Mouse (Mus musculus): Measurements from ENCODE around the gene Ccdc186. TPM values are rescaled to one million over a fixed set of nuclear protein-coding genes. Genes with fewer than 3 reads are reported as not detected.
"Not testable (repeated sequence)": the region's sequence is repeated elsewhere in the genome, so short reads cannot be mapped to it uniquely, and the experiment has no call there.

Gene Ccdc186
- polyA plus RNA-seq, 1 experiment from 2014 or later = 5.7 TPM

DNA sequence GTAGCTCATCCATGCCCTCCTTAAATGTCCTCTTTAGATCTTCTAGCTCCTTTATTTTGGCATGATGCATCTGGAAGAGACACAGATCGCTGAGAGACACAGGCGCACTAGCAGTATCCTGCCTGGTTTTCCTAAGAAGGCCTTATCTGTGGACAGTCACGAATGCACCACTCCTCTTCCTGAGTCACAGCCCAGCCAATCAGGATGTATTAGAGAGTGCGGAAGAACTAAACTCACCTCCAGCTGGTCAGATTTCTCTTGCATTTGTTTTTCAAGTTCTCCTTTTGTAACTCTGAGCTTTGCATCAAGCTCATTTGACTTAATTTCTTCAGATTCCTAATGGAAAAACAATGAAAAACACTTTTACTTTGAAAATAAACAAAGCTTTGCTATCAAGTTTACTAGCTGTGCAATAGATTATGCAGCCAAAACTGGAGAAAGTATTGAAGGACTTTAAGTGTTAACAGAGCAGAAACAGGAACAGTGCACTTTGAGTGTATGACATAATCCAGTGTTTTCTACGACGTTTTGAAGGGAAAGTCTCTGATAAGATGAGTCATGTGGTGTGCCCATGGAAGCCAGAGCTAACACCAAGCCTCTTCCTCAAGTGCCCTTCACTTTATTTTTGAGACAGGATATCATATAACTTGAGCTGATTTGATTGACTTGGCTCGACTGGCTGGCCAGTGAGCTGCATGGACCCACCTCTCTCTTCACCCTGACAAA lies 20.9 kb downstream of the Ccdc186 start:
- 9% methylated on average over 7 of the region's 7 CpGs for WGBS (ENCODE audit: insufficient replicate concordance)
- peaks cover 59% of the 10 kb centered on the region for H3K36me3 ChIP-seq
- H3K27me3 ChIP-seq = no peaks in the 10 kb centered on the region
- peak overlapping the region; percentile 84 for H3K27ac ChIP-seq
- H3K4me2 ChIP-seq = peak overlapping the region; percentile 52
- peak; percentile 25 for DNase-seq
- H3K9ac ChIP-seq = no peak overlapping the region
- H3K4me1 ChIP-seq (replicated peaks) = peaks cover 46% of the 10 kb centered on the region
- ATAC-seq (ENCODE audit: low read depth) = peak; percentile 75
- H3K4me3 ChIP-seq (replicated peaks) = no peak overlapping the region
- H3K9me3 ChIP-seq (replicated peaks) = no peaks in the 10 kb centered on the region

DNA sequence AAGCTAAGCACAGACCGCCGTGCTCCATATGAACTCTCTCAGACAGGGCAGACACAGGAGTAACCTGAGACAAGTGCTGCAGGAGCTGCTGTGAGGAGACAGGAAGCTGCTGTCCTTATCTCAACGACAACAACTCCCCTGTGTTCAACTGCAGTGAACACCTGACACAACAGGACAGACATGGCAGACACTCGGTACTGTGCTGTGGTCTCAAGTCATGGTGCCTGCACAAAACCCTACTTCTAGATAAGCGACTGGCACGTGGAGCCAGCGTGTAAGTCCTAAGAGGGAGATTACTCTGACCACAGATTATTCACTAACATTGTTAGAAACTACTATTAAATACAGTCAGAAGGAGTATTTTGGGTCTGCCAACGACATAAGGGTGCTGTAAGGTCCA lies 21.8 kb downstream of the Ccdc186 start:
- peaks cover 46% of the 10 kb centered on the region for H3K4me1 ChIP-seq (replicated peaks)
- no peak overlapping the region for H3K9ac ChIP-seq
- H3K27ac ChIP-seq = peak overlapping the region; percentile 84
- no peak overlapping the region for H3K4me3 ChIP-seq (replicated peaks)
- H3K27me3 ChIP-seq = no peaks in the 10 kb centered on the region
- ATAC-seq (ENCODE audit: low read depth) (peak; percentile 52), DNase-seq (peak; percentile 35)
- no peaks in the 10 kb centered on the region for H3K9me3 ChIP-seq (replicated peaks)
- peaks cover 57% of the 10 kb centered on the region for H3K36me3 ChIP-seq
- peak overlapping the region; percentile 28 for H3K4me2 ChIP-seq
- WGBS (ENCODE audit: insufficient replicate concordance) = 25% methylated on average over 8 of the region's 8 CpGs

DNA sequence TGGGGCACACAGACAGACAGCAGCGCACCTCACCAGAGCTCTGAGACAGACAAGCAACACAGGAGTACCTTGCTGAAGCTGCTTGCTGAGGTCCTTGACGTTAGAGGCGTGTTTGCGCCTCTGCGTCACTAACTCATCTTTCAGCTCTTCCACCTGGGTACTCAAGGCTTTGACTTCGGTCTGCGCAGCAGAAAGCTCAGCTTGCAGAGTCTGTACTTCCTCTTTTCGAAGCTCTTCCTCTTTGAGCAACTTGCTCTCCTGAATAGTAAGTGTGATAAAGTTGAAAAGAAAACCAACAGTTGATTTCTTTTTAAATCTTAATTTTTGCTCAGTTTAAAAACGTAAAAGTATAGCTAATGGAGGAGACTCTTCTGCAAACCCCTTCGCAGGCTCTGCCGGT lies 24.6 kb downstream of the Ccdc186 start:
- no peak overlapping the region for H3K27ac ChIP-seq
- peaks cover 78% of the 10 kb centered on the region for H3K36me3 ChIP-seq
- H3K9ac ChIP-seq = no peak overlapping the region
- 71% methylated on average over 11 of the region's 11 CpGs for WGBS (ENCODE audit: insufficient replicate concordance)
- ATAC-seq (ENCODE audit: low read depth) = no peak
- no peaks in the 10 kb centered on the region for H3K9me3 ChIP-seq (replicated peaks)
- H3K4me3 ChIP-seq (replicated peaks) = no peak overlapping the region
- no peak overlapping the region for H3K4me2 ChIP-seq
- peaks cover 34% of the 10 kb centered on the region for H3K4me1 ChIP-seq (replicated peaks)
- H3K27me3 ChIP-seq = no peaks in the 10 kb centered on the region
- no peak for DNase-seq

DNA sequence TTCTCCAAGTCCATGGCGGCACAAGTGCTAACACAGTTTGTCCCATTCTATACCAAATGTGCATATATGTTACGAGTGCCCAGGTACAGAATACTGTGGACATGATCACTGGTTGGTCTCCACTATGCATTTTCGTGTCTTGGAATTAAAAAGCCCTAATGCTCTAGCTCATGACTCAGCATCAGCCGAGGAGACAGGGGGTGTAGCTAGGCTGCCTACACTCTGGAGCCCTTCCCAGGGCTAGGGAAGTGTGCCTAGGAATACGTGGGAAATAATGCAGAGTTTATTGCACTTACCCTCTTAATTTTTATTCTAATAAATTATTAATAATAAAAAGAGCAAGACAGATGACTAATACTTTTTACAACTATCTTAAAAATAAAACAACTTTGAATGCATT lies 33.0 kb downstream of the Ccdc186 start:
- Histone ChIP-seq H3K4me3 (replicated peaks) (no peak overlapping the region), H3K27ac (no peak overlapping the region), H3K9me3 (replicated peaks) (no peaks in the 10 kb centered on the region), H3K9ac (no peak overlapping the region), H3K36me3 (peaks cover 42% of the 10 kb centered on the region), H3K27me3 (no peaks in the 10 kb centered on the region), H3K4me2 (no peak overlapping the region), H3K4me1 (replicated peaks) (no peaks in the 10 kb centered on the region; the same call in 1 of the 2 replicates)
- no peak for ATAC-seq (ENCODE audit: low read depth)
- WGBS (ENCODE audit: insufficient replicate concordance) = 80% methylated on average over 5 of the region's 5 CpGs
- no peak for DNase-seq

DNA sequence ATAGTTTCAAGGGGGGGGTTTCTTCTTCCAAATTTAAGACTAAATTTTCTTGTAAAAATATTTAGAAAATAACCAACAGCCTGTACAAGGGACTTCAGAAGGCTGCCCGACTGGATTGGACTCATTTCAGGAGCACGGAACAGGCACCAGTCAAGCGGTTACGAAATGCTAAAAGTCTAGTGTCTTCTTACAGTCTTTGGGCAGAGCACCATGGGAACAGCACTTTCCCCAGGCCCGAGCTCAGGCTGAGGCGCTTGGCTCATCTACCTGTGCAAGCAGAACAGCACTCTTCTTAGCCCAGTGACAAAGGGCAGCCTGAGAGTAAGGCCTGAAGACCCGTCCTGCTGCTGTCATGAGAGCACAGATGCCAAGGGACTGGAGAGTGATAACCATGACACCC lies 34.1 kb downstream of the Ccdc186 start:
- 87% methylated on average over 7 of the region's 7 CpGs for WGBS (ENCODE audit: insufficient replicate concordance)
- Histone ChIP-seq H3K9ac (no peak overlapping the region), H3K27ac (no peak overlapping the region), H3K4me1 (replicated peaks) (no peaks in the 10 kb centered on the region; the same call in 1 of the 2 replicates), H3K9me3 (replicated peaks) (no peaks in the 10 kb centered on the region), H3K27me3 (no peaks in the 10 kb centered on the region), H3K4me3 (replicated peaks) (no peak overlapping the region), H3K4me2 (no peak overlapping the region), H3K36me3 (peaks cover 34% of the 10 kb centered on the region)
- ATAC-seq (ENCODE audit: low read depth) (no peak), DNase-seq (no peak)

DNA sequence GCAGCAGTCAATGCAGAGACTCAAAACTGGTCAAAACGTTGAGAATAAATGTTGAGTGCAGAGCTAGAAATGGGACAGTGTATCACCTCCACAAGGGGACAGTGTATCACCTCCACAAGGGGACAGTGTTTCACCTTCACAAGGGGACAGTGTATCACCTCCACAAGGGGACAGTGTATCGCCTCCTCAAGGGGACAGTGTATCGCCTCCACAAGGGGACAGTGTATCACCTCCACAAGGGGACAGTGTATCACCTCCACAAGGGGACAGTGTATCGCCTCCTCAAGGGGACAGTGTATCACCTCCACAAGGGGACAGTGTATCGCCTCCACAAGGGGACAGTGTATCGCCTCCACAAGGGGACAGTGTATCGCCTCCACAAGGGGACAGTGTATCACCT lies 43.5 kb downstream of the Ccdc186 start:
- H3K36me3 ChIP-seq; H3K9ac ChIP-seq; H3K4me1 ChIP-seq (replicated peaks); H3K4me2 ChIP-seq; DNase-seq; H3K9me3 ChIP-seq (replicated peaks); ATAC-seq (ENCODE audit: low read depth); H3K4me3 ChIP-seq (replicated peaks); H3K27ac ChIP-seq: not testable (repeated sequence)
- peaks cover 42% of the 10 kb centered on the region for H3K27me3 ChIP-seq
- WGBS (ENCODE audit: insufficient replicate concordance) = 83% methylated on average over 7 of the region's 7 CpGs

DNA sequence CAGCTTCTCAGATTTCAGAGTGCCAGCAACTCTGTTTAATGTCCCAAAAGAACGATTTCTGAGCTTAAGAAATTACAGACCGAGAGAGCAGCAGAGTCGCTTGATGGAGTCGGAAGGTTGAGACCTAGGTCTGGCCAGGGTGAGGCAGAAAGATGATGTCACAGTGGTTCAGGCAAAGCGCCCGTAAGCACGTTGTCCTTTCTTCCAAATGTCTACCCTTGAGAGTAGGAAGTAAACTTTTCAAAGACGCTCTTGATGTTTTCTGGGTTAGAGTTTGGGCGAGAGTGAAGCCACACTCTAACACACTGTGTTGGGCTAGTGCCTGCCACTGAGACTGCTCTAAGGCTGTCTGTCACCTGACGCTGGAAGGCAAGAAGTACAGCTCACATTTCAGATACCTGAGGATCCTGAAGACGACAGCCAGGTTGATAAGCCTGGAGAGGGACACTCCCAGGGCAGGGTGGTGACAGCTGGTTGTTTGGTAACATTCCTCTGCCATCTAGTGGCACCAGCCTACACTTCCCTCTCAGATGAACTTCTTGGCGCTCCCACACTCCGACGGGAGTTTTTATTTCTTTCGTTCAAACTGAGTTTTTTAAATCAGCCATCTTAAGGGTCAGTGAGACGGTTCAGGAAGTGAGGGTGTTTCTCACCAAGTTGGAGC lies 45.1 kb downstream of the Ccdc186 start:
- DNase-seq = no peak

DNA sequence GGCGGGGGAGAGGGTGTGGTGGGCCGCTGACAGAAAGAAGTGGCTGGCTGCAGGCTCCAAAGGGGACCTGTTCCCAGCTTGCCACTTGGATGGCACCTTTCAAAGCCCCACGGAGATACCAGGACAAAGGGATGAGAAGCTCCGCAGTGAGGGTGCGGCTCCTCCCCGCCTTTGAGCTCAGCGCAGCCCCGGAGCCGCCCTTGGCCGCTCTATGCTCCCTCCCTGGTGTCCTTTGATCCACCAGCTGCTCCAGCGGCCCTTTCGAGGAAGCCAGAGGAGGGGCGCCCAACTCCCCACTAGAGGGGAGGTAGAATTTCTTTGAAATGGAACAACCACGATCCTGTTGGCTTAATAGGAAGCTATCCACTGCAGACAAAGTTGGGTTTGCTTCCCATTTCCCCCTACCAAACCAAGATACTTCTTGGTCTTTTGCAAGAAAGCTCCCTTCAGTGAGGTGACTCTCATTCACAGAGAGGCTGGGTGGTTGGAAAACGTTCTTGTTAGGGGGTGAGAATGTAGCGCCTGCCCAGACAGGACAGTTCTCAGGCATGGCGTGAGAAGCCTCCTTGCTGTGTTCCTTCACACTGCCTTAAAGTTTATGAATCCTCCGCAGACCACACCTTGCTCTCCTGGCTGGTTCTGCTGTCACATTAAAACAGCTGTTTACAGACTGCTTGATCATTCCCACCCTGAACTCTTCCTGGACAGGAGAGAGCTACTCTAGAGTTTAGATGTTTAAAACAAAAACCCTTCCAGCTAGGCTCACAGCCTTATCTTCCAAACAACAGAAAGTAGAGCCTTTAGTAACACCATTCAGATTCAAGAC lies 45.9 kb downstream of the Ccdc186 start:
- no peak overlapping the region for H3K4me3 ChIP-seq (replicated peaks)
- H3K27me3 ChIP-seq = peaks cover 47% of the 10 kb centered on the region
- peaks cover 9% of the 10 kb centered on the region; the same call in 1 of the 2 replicates for H3K4me1 ChIP-seq (replicated peaks)
- H3K9ac ChIP-seq = no peak overlapping the region
- ATAC-seq (ENCODE audit: low read depth) (no peak), DNase-seq (no peak)
- H3K4me2 ChIP-seq = peak overlapping the region; percentile 37
- WGBS (ENCODE audit: insufficient replicate concordance) = 10% methylated on average over 18 of the region's 18 CpGs
- H3K27ac ChIP-seq = no peak overlapping the region
- H3K9me3 ChIP-seq (replicated peaks) = no peaks in the 10 kb centered on the region
- H3K36me3 ChIP-seq = no peaks in the 10 kb centered on the region

More for the DNA sequence above, 45.1 kb downstream of the Ccdc186 start:
- Histone ChIP-seq H3K9me3 (replicated peaks) (no peaks in the 10 kb centered on the region), H3K4me1 (replicated peaks) (peaks cover 9% of the 10 kb centered on the region; the same call in 1 of the 2 replicates), H3K36me3 (no peaks in the 10 kb centered on the region), H3K9ac (no peak overlapping the region), H3K27me3 (peaks cover 47% of the 10 kb centered on the region), H3K27ac (no peak overlapping the region), H3K4me3 (replicated peaks) (no peak overlapping the region), H3K4me2 (no peak overlapping the region)
- ATAC-seq (ENCODE audit: low read depth) = no peak
- 28% methylated on average over 16 of the region's 16 CpGs for WGBS (ENCODE audit: insufficient replicate concordance)

DNA sequence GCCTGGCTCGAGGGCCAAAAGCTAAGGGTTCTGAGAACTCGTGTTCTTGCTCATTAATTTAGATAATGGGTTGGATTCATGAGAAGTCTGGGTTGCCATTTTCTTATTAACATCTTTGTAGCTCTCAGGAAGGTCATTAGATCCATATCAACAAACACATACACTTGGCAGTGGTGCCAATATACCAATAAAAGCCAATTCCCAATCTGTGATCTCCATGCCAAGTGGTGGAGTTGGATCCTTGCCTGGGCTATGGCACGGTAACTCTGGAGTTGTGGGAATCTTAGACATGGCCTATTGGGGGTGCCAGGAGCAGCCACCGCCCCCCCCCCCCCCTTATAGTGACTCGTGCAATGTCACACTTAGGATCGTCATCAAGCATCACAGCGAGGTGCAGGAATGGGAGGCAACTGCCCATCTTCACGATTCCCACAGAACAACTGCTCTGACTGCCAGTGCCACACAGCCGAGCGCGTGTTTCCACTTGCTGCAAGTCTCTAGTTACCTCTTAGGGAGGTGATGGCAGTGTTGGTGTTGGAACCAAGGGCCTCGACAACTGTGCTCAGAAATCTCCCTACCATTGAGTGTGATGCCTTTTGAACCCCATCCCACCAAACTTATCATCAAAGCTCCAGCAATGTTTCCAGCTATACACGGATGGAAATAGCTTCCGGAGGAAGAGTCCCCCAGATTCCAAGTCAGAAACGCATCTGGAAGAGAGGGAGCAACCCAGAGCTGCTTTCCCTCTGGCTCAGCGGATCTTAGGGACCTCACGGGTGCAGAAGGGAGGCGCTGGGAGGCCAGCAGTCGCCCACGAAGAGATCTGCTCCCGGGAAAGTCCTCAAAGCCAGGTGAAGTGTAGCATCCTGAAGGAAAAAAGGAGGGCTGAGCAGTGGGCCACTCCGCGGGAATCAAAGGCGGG lies 46.8 kb downstream of the Ccdc186 start:
- H3K4me1 ChIP-seq (replicated peaks) = peaks cover 9% of the 10 kb centered on the region; the same call in 1 of the 2 replicates
- no peak overlapping the region for H3K27ac ChIP-seq
- H3K27me3 ChIP-seq = peaks cover 47% of the 10 kb centered on the region
- peak overlapping the region; percentile 37 for H3K4me2 ChIP-seq
- ATAC-seq (ENCODE audit: low read depth) (no peak), DNase-seq (no peak)
- WGBS (ENCODE audit: insufficient replicate concordance) = 40% methylated on average over 24 of the region's 24 CpGs
- no peak overlapping the region for H3K9ac ChIP-seq
- no peaks in the 10 kb centered on the region for H3K36me3 ChIP-seq
- H3K9me3 ChIP-seq (replicated peaks) = no peaks in the 10 kb centered on the region
- H3K4me3 ChIP-seq (replicated peaks) = no peak overlapping the region

DNA sequence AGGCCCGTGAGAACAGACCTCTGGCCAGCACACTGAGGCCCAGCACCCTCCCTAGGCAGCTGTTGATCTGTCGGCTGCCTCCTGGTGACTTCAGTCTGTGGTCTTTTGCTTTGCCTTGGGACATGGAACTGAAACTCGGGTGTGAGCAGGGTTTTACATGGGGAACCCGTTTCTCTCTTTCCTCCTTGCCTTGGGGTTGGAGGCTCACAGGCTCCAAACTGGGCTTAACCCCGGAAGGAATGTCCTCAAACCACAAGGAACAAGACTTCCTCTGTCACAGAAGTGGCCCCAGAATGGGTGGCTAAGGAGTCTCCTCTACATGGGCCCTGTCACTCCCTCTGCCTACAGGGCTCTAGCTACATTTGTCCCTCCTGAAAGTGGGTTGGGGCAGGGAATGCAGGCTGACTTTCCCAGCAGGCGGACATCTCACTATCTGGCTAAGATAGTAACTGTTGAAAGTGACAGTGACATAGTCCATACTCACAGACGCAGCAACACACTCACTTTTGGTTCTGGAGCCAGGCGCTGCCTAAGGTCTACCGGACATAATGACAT lies 47.5 kb downstream of the Ccdc186 start:
- no peak overlapping the region for H3K27ac ChIP-seq
- 50% methylated on average over 9 of the region's 9 CpGs for WGBS (ENCODE audit: insufficient replicate concordance)

More for the DNA sequence above, 47.5 kb downstream of the Ccdc186 start:
- peaks cover 47% of the 10 kb centered on the region for H3K27me3 ChIP-seq
- ATAC-seq (ENCODE audit: low read depth) (no peak), DNase-seq (no peak)
- H3K9ac ChIP-seq = no peak overlapping the region
- H3K36me3 ChIP-seq = no peaks in the 10 kb centered on the region
- no peaks in the 10 kb centered on the region for H3K9me3 ChIP-seq (replicated peaks)
- peaks cover 9% of the 10 kb centered on the region; the same call in 1 of the 2 replicates for H3K4me1 ChIP-seq (replicated peaks)
- no peak overlapping the region for H3K4me2 ChIP-seq
- H3K4me3 ChIP-seq (replicated peaks) = no peak overlapping the region

All from liver, embryonic 13.5 days (tissue).